Mouse (Mus musculus) adipocyte (in vitro differentiated cells): ENCODE measurements around the gene Eml1.

Source experiments
- DNase-seq: peaks from one replicate; pipeline ENCODE4 v3.0.0-alpha.2; 2016; ENCODE audit warnings: low spot score

Eml1 gene

GRCm38 (mm10) chr12:108374689-108375088 lies 3.9 kb downstream of the Eml1 start:
- no peak for DNase-seq

- no peak for DNase-seq
These were observed 7.8 kb downstream of the Eml1 start for GRCm38 (mm10) chr12:108378379-108379133.

- no peak for DNase-seq
These were observed 15.9 kb downstream of the Eml1 start for GRCm38 (mm10) chr12:108386476-108387232.

GRCm38 (mm10) chr12:108389718-108390117 lies 19.0 kb downstream of the Eml1 start:
- DNase-seq: no peak

- no peak for DNase-seq
These were observed 21.7 kb downstream of the Eml1 start for GRCm38 (mm10) chr12:108392254-108393044.

GRCm38 (mm10) chr12:108393082-108393481 lies 22.3 kb downstream of the Eml1 start:
- DNase-seq: no peak

- DNase-seq: peak; percentile 88
These were observed 22.9 kb downstream of the Eml1 start for GRCm38 (mm10) chr12:108393637-108394036.

- peak; percentile 39 for DNase-seq
These were observed 24.0 kb downstream of the Eml1 start for GRCm38 (mm10) chr12:108394534-108395284.

- DNase-seq: no peak
These were observed 24.5 kb downstream of the Eml1 start for GRCm38 (mm10) chr12:108395285-108395660.

GRCm38 (mm10) chr12:108396081-108396947 lies 25.6 kb downstream of the Eml1 start:
- DNase-seq: no peak

- DNase-seq: no peak
These were observed 27.9 kb downstream of the Eml1 start for GRCm38 (mm10) chr12:108398681-108399080.

GRCm38 (mm10) chr12:108399191-108399590 lies 28.4 kb downstream of the Eml1 start:
- DNase-seq: no peak

GRCm38 (mm10) chr12:108400951-108401350 lies 30.2 kb downstream of the Eml1 start:
- DNase-seq: no peak

GRCm38 (mm10) chr12:108403957-108404356 lies 33.2 kb downstream of the Eml1 start:
- DNase-seq: peak; percentile 66

GRCm38 (mm10) chr12:108409100-108409499 lies 38.3 kb downstream of the Eml1 start:
- no peak for DNase-seq

GRCm38 (mm10) chr12:108410416-108411208 lies 39.9 kb downstream of the Eml1 start:
- no peak for DNase-seq

GRCm38 (mm10) chr12:108414932-108415331 lies 44.2 kb downstream of the Eml1 start:
- DNase-seq: no peak

GRCm38 (mm10) chr12:108419570-108419969 lies 48.8 kb downstream of the Eml1 start:
- DNase-seq: no peak

GRCm38 (mm10) chr12:108421477-108421876 lies 50.7 kb downstream of the Eml1 start:
- no peak for DNase-seq

- no peak for DNase-seq
These were observed 51.7 kb downstream of the Eml1 start for GRCm38 (mm10) chr12:108422495-108422857.
